Mouse (Mus musculus) liver, adult 2 months (tissue): ENCODE data around the gene Pygo2.

ENCODE experiments used
- CTCF ChIP-seq: fragments of 200-500 bp; IDR thresholded peaks from 2 replicates; pipeline ENCODE4 v1.5.1; 2011; ENCODE audit warnings: low read depth, low read length, control low read depth
- POLR2A ChIP-seq: fragments of 200-500 bp; IDR thresholded peaks from 2 replicates; pipeline ENCODE4 v1.6.1; 2011; ENCODE audit warnings: low read length, control low read depth; ENCODE audit not compliant: insufficient read depth; ENCODE audit errors: extremely low read depth

GRCm38 (mm10) chr3:89416158-89416557 lies 13.9 kb upstream of the Pygo2 start:
- no peak for TF ChIP-seq CTCF
- no peak for TF ChIP-seq POLR2A
